Mouse (Mus musculus) forebrain, embryonic 14.5 days (tissue): ENCODE measurements at regions not wholly inside any gene's neighbourhood (a gene's known extent, or its start where the extent isn't known, plus 50 kb on each side); places are given as distances from the start of the nearest gene placed in this dataset.
A peak's percentile ranks its signal among the peaks of the same experiment; 100 is the strongest.

ENCODE experiments used
- ATAC-seq: fragments of 200-750 bp; cut with Nextera tagmentation; 2 replicates; pipeline ENCODE4 v1.8.0; 2017; ENCODE audit warnings: mild to moderate bottlenecking, moderate library complexity
- DNase-seq: peaks from one replicate; pipeline ENCODE4 v3.0.0-alpha.2; 2015; ENCODE audit warnings: low spot score
- H3K27ac ChIP-seq: fragments of 300-500 bp; sonication (generic); 2 replicates; pipeline ENCODE4 v1.5.1; 2014; ENCODE audit warnings: low read depth, mild to moderate bottlenecking, control low read depth, low read length, moderate library complexity
- H3K27me3 ChIP-seq: fragments of 300-500 bp; sonication (generic); replicated peaks from 2 replicates; pipeline ENCODE4 v1.6.1; 2014; ENCODE audit warnings: low read length, control low read depth, mixed read lengths; ENCODE audit not compliant: control insufficient read depth, insufficient read depth
- H3K36me3 ChIP-seq: fragments of 300-500 bp; sonication (generic); 2 replicates; pipeline ENCODE4 v1.6.1; 2014; ENCODE audit warnings: low read length, control low read depth; ENCODE audit not compliant: control insufficient read depth, insufficient read depth
- H3K4me1 ChIP-seq: fragments of 300-500 bp; sonication (generic); 2 replicates; pipeline ENCODE4 v1.6.1; 2014; ENCODE audit warnings: antibody characterized with exemption, low read length, control low read depth; ENCODE audit not compliant: control insufficient read depth, insufficient read depth
- H3K4me2 ChIP-seq: fragments of 300-500 bp; sonication (generic); 2 replicates; pipeline ENCODE4 v1.6.1; 2014; ENCODE audit warnings: mild to moderate bottlenecking, control low read depth, low read length
- H3K4me3 ChIP-seq: fragments of 300-500 bp; sonication (generic); 2 replicates; pipeline ENCODE4 v1.5.1; 2014; ENCODE audit warnings: low read depth, low read length, control low read depth
- H3K9ac ChIP-seq: fragments of 300-500 bp; sonication (generic); 2 replicates; pipeline ENCODE4 v1.6.1; 2014; ENCODE audit warnings: mild to moderate bottlenecking, low read length, control low read depth, moderate library complexity
- H3K9me3 ChIP-seq: fragments of 300-500 bp; sonication (generic); replicated peaks from 2 replicates; pipeline ENCODE4 v1.6.1; 2016; ENCODE audit warnings: low read length, control low read depth, mixed read lengths; ENCODE audit not compliant: control insufficient read depth
- WGBS: fragments of 180-500 bp; shearing (Covaris S2); extraction: QIAGEN DNeasy Blood & Tissue Kit; methylation state at CpG from one replicate; pipeline ENCODE4 v1.1.7; 2014; 5-methylcytosine and 5-hydroxymethylcytosine counted together

GRCm38 (mm10) chr3:147835716-147836115 is 983.5 kb downstream of the Ttll7 start:
- no peak overlapping the region for H3K27ac ChIP-seq
- no peaks in the 10 kb centered on the region for H3K9me3 ChIP-seq
- H3K4me3 ChIP-seq = no peak overlapping the region
- ATAC-seq (no peak), DNase-seq (no peak)
- 89% methylated on average over 2 of the region's 2 CpGs for WGBS
- H3K36me3 ChIP-seq = no peaks in the 10 kb centered on the region
- H3K27me3 ChIP-seq = no peaks in the 10 kb centered on the region
- H3K4me1 ChIP-seq = no peaks in the 10 kb centered on the region
- no peak overlapping the region for H3K9ac ChIP-seq
- H3K4me2 ChIP-seq = no peak overlapping the region

GRCm38 (mm10) chr3:147825337-147825736 is 973.2 kb downstream of the Ttll7 start:
- no peak overlapping the region for H3K4me2 ChIP-seq
- no peaks in the 10 kb centered on the region for H3K9me3 ChIP-seq
- H3K27me3 ChIP-seq = no peaks in the 10 kb centered on the region
- H3K9ac ChIP-seq = no peak overlapping the region
- no peak for DNase-seq
- no peak for ATAC-seq
- no peaks in the 10 kb centered on the region for H3K36me3 ChIP-seq
- WGBS = 89% methylated on average over 1 of the region's 1 CpGs
- H3K4me3 ChIP-seq = no peak overlapping the region
- no peaks in the 10 kb centered on the region for H3K4me1 ChIP-seq
- no peak overlapping the region for H3K27ac ChIP-seq

- no peaks in the 10 kb centered on the region for H3K27me3 ChIP-seq
- H3K4me3 ChIP-seq = no peak overlapping the region
- ATAC-seq (no peak), DNase-seq (no peak)
- no peaks in the 10 kb centered on the region for H3K4me1 ChIP-seq
- H3K36me3 ChIP-seq = no peaks in the 10 kb centered on the region
- no peak overlapping the region for H3K9ac ChIP-seq
- no peak overlapping the region for H3K27ac ChIP-seq
- no peaks in the 10 kb centered on the region for H3K9me3 ChIP-seq
- H3K4me2 ChIP-seq = no peak overlapping the region
Measured at GRCm38 (mm10) chr3:147824451-147824850, 972.3 kb downstream of the Ttll7 start.

- Histone ChIP-seq H3K4me2 (no peak overlapping the region), H3K9me3 (no peaks in the 10 kb centered on the region), H3K36me3 (no peaks in the 10 kb centered on the region), H3K4me3 (no peak overlapping the region), H3K27ac (no peak overlapping the region), H3K27me3 (no peaks in the 10 kb centered on the region), H3K4me1 (no peaks in the 10 kb centered on the region), H3K9ac (no peak overlapping the region)
- DNase-seq (no peak), ATAC-seq (no peak)
Measured at GRCm38 (mm10) chr3:147814080-147814650, 962.0 kb downstream of the Ttll7 start.

DNA sequence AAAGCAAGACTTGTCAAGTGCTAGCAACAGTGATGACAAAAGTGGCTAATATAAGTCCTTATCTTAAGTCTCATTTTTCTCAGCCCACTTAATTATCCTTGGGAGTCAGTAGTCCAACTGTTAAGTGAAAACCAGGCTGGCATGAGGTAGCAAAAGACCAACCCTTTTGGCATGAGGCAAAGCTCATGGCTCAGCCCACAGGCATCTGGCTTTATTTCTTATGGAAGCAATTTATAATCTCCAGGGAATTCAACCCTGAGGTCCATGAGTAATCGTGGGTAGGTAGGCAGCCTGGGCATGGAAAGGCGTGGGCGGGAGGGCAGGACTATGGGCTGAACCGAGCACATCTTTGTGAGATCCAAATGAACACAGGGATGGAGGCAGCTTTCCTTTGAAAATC is 950.4 kb downstream of the Ttll7 start:
- WGBS = 78% methylated on average over 4 of the region's 4 CpGs
- no peak for DNase-seq
- no peaks in the 10 kb centered on the region for H3K27me3 ChIP-seq

DNA sequence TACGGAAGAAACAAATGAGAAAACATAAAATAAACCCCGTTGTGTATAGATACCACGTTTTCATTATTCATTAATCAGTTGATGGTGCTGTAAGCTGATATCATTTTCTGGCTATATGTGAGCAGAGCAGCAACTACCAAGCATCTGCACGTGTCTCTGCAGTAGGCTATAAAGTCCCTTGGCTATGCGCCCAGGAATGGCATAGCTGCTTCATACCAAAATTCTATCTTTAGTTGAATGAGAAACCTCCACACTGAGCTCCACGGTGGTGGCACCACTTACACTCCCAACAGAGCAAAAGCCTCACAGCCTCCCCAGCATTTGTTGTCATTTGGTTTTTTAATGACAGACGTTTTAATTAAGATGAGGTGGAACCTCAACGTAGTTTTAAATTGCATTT is 944.4 kb downstream of the Ttll7 start:
- no peaks in the 10 kb centered on the region for H3K9me3 ChIP-seq
- H3K9ac ChIP-seq = no peak overlapping the region
- H3K4me1 ChIP-seq = no peaks in the 10 kb centered on the region
- ATAC-seq (no peak), DNase-seq (peak; percentile 33)
- WGBS = 81% methylated on average over 8 of the region's 8 CpGs
- H3K4me2 ChIP-seq = no peak overlapping the region
- no peak overlapping the region for H3K27ac ChIP-seq
- H3K27me3 ChIP-seq = no peaks in the 10 kb centered on the region
- no peak overlapping the region for H3K4me3 ChIP-seq
- no peaks in the 10 kb centered on the region for H3K36me3 ChIP-seq

More for the DNA sequence above, 950.4 kb downstream of the Ttll7 start:
- no peak overlapping the region for H3K27ac ChIP-seq
- no peaks in the 10 kb centered on the region for H3K9me3 ChIP-seq
- H3K36me3 ChIP-seq = no peaks in the 10 kb centered on the region
- no peak overlapping the region for H3K9ac ChIP-seq
- no peak for ATAC-seq
- H3K4me1 ChIP-seq = no peaks in the 10 kb centered on the region
- no peak overlapping the region for H3K4me2 ChIP-seq
- H3K4me3 ChIP-seq = no peak overlapping the region

DNA sequence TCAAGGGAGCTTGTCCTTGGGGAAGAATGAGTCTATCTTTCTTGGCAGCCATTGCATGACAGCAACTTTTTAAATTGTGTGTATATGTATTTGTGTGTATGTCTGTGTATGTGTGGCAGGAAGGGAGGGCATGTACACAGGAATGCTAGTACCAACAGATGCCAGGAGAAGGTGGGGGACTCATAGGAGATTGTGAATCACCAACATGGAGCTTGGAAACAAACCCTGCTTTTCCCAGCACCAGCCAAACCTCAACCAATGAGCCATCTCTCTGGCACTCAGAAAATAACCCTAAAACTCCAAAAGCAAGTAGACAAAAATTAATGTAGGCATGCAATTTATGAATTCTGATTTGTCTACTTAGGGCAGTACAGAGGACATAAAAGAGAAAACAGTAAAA is 942.9 kb downstream of the Ttll7 start:
- H3K4me1 ChIP-seq = no peaks in the 10 kb centered on the region
- no peaks in the 10 kb centered on the region for H3K9me3 ChIP-seq
- H3K4me3 ChIP-seq = no peak overlapping the region
- DNase-seq (no peak), ATAC-seq (no peak)
- no peak overlapping the region for H3K9ac ChIP-seq
- no peak overlapping the region for H3K4me2 ChIP-seq
- H3K27ac ChIP-seq = no peak overlapping the region
- H3K27me3 ChIP-seq = no peaks in the 10 kb centered on the region
- H3K36me3 ChIP-seq = no peaks in the 10 kb centered on the region

DNA sequence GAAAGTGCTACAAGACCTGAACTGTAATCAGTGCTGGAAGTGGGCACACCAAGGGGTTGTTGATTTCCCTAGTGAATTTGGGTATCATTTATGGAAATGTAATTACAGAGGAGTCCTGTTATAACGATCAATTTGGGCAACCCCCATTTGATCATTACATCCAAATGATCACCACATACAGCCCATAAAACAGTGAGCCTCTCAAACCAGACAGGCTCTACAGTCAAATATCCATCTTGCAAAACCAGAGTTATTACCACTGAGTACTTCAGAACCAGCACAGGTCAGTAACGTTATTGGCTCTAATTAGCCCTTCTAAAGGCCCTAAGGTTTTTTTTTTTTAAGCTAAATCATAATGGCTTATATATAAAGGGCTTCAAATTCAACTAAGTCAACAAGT is 934.4 kb downstream of the Ttll7 start:
- WGBS = 44% methylated on average over 2 of the region's 2 CpGs
- H3K9ac ChIP-seq = no peak overlapping the region
- DNase-seq (no peak), ATAC-seq (no peak)
- H3K27me3 ChIP-seq = no peaks in the 10 kb centered on the region
- H3K4me2 ChIP-seq = no peak overlapping the region
- no peaks in the 10 kb centered on the region for H3K4me1 ChIP-seq
- no peak overlapping the region for H3K4me3 ChIP-seq
- no peak overlapping the region for H3K27ac ChIP-seq
- no peaks in the 10 kb centered on the region for H3K36me3 ChIP-seq
- no peaks in the 10 kb centered on the region for H3K9me3 ChIP-seq

GRCm38 (mm10) chr3:147750842-147751191 is 898.6 kb downstream of the Ttll7 start:
- ATAC-seq (peak; percentile 54), DNase-seq (no peak)
- H3K4me2 ChIP-seq = no peak overlapping the region
- no peak overlapping the region for H3K4me3 ChIP-seq
- no peaks in the 10 kb centered on the region for H3K36me3 ChIP-seq
- peaks cover 6% of the 10 kb centered on the region; the same call in 1 of the 2 replicates for H3K4me1 ChIP-seq
- no peak overlapping the region for H3K9ac ChIP-seq
- no peaks in the 10 kb centered on the region for H3K27me3 ChIP-seq
- no peaks in the 10 kb centered on the region for H3K9me3 ChIP-seq
- 27% methylated on average over 1 of the region's 1 CpGs for WGBS
- H3K27ac ChIP-seq = peak overlapping the region; percentile 33; the same call in 1 of the 2 replicates
